Mouse (Mus musculus): ENCODE measurements at regions not wholly inside any gene's neighbourhood (a gene's known extent, or its start where the extent isn't known, plus 50 kb on each side); places are given as distances from the start of the nearest gene placed in this dataset.
A peak's percentile ranks its signal among the peaks of the same experiment; 100 is the strongest.

DNA sequence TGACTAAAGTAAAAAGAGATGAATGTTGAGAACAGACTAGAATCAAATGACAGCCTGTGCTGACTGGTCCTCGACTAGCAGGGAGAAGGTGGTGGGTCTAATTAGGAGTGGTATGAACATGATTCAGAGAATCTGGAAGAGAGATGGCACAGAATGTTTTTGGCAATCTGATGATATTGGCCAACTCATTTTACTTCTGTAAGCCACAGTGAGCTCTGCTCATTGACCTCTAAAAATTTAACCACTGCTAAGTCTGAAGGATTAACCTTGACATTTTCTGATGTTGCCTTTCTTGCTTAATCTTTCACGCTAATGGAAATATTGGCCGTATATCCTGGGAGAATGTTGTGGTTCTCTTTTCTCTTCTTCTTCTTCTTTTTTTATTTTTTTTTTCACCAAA, 1041.6 kb upstream of the Got2 start:
- H3K9ac ChIP-seq (replicated peaks; ENCODE audit: low read depth, low read length), result no peak overlapping the region
- H3K9me3 ChIP-seq (ENCODE audit: control insufficient read depth, low read length), result no peaks in the 10 kb centered on the region
- H3K36me3 ChIP-seq (ENCODE audit: control insufficient read depth, insufficient read depth, low read length), result no peaks in the 10 kb centered on the region
- no peak overlapping the region for H3K4me2 ChIP-seq (ENCODE audit: low read depth, low read length)
- H3K4me1 ChIP-seq (ENCODE audit: control insufficient read depth, insufficient read depth, low read length), result no peaks in the 10 kb centered on the region
- ATAC-seq (ENCODE audit: low read depth), result no peak
- H3K27me3 ChIP-seq (ENCODE audit: control insufficient read depth, insufficient read depth, low read length), result no peaks in the 10 kb centered on the region
- H3K27ac ChIP-seq (ENCODE audit: low read depth, low read length), result no peak overlapping the region
- H3K4me3 ChIP-seq (ENCODE audit: low read depth, low read length), result no peak overlapping the region
- WGBS, result 83% methylated on average over 3 of the region's 3 CpGs

GRCm38 (mm10) chr8:96880956-96881355, 992.6 kb upstream of the Got2 start:
- ATAC-seq (ENCODE audit: low read depth), result no peak
- Histone ChIP-seq H3K4me2 (ENCODE audit: low read depth, low read length) (no peak overlapping the region), H3K4me1 (ENCODE audit: control insufficient read depth, insufficient read depth, low read length) (no peaks in the 10 kb centered on the region), H3K27me3 (ENCODE audit: control insufficient read depth, insufficient read depth, low read length) (no peaks in the 10 kb centered on the region), H3K4me3 (ENCODE audit: low read depth, low read length) (no peak overlapping the region), H3K36me3 (ENCODE audit: control insufficient read depth, insufficient read depth, low read length) (no peaks in the 10 kb centered on the region), H3K9ac (replicated peaks; ENCODE audit: low read depth, low read length) (no peak overlapping the region), H3K9me3 (ENCODE audit: control insufficient read depth, low read length) (no peaks in the 10 kb centered on the region), H3K27ac (ENCODE audit: low read depth, low read length) (no peak overlapping the region)
- 75% methylated on average over 2 of the region's 2 CpGs for whole genome bisulfite sequencing

DNA sequence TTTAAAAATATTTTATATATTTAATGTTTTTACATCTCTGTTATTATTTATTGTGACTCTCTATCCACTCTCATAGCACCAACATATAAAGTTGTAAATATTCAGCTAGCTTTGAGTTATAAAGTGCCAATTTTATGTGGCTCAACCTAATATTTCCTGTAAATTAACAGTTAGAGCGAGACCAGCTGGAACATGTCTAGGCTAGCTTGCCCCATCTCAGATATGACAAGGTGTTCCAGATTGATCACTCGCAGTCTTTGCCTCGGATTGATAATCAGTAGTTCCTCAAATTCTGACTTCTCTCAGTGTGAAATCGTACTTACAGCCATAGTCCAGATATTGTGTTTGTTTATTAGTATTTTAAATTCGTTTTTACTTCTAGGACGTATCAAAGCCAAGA, 990.4 kb upstream of the Got2 start:
- 81% methylated on average over 6 of the region's 6 CpGs for WGBS
- no peaks in the 10 kb centered on the region for H3K36me3 ChIP-seq (ENCODE audit: control insufficient read depth, insufficient read depth, low read length)
- H3K4me1 ChIP-seq (ENCODE audit: control insufficient read depth, insufficient read depth, low read length), result no peaks in the 10 kb centered on the region
- H3K27ac ChIP-seq (ENCODE audit: low read depth, low read length), result no peak overlapping the region
- no peak overlapping the region for H3K9ac ChIP-seq (replicated peaks; ENCODE audit: low read depth, low read length)
- no peak for ATAC-seq (ENCODE audit: low read depth)
- no peak overlapping the region for H3K4me3 ChIP-seq (ENCODE audit: low read depth, low read length)
- H3K27me3 ChIP-seq (ENCODE audit: control insufficient read depth, insufficient read depth, low read length), result no peaks in the 10 kb centered on the region
- H3K9me3 ChIP-seq (ENCODE audit: control insufficient read depth, low read length), result no peaks in the 10 kb centered on the region
- no peak overlapping the region for H3K4me2 ChIP-seq (ENCODE audit: low read depth, low read length)

DNA sequence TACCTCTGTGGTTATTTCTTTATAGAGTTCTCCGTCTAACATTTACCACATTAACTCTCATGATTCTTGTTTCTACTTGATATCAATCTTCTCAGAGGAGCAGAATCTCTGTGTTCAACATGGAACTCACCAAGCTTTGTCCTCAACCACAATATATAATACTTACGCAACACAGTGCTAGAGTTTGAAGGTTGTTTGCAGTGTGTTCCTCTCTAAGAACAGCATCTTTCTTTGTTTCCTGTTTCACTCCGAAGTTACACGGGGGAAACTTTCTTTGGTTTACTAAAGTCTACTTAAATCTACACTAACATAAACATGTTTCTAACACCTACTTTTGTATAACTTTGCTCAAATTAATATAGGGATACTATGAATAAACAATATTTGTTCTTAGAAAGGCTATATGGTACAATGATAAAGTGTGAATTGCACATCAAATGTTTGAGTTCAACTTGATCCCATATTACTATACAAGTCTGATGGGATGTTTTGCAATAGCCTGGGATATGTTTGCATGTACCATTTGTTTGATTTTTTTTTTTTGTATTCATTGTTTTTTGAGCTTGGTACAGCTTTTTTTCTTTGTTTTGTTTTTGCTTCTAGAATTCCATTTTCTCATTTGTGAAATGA, 985.2 kb upstream of the Got2 start:
- WGBS, result 95% methylated on average over 4 of the region's 4 CpGs
- Histone ChIP-seq H3K9me3 (ENCODE audit: control insufficient read depth, low read length) (no peaks in the 10 kb centered on the region), H3K4me3 (ENCODE audit: low read depth, low read length) (no peak overlapping the region), H3K36me3 (ENCODE audit: control insufficient read depth, insufficient read depth, low read length) (no peaks in the 10 kb centered on the region), H3K4me2 (ENCODE audit: low read depth, low read length) (no peak overlapping the region), H3K27ac (ENCODE audit: low read depth, low read length) (no peak overlapping the region), H3K27me3 (ENCODE audit: control insufficient read depth, insufficient read depth, low read length) (no peaks in the 10 kb centered on the region), H3K4me1 (ENCODE audit: control insufficient read depth, insufficient read depth, low read length) (no peaks in the 10 kb centered on the region), H3K9ac (replicated peaks; ENCODE audit: low read depth, low read length) (no peak overlapping the region)
- ATAC-seq (ENCODE audit: low read depth), result no peak

DNA sequence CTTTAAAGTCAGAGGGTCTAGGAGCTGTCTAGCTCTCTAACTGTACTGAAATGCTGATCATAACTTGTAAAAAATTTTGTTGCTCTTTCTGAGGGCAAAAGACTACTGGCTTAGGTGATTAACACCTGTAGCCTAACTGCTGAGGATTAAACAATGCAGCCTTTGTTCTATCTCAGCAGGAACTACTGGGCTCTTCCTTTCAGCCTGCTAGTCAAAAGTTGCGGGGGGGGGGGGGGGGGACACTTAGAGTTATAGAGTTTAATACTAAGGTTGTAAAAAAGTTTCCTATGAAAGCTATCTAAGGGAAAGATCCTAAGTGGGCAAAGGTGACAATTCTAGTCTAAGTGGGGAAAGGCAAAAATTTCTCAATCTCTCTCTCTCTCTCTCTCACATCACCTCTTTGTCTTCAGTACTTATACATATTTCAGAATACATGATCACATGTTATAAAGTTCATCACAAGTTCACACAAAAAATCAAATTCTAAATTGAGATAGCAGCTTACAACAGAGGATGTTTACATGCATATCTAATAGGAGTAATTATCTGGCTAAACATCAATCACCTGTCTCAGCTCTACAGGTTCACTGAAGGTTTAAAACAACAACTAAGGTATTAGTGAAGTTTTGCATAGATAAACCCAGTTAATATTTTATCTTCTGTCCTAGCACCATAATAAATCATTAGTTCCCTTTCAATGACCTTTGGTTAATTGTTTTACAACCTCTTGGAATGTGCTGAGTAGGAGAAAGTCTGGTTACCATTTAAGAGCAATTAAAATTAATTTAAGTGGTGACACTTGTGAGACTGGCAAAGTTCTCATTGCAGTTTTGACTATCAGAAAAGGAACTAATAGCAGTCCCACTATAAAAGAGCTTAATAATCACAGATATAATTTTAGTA, 980.1 kb upstream of the Got2 start:
- Histone ChIP-seq H3K9me3 (ENCODE audit: control insufficient read depth, low read length) (no peaks in the 10 kb centered on the region), H3K4me2 (ENCODE audit: low read depth, low read length) (no peak overlapping the region), H3K36me3 (ENCODE audit: control insufficient read depth, insufficient read depth, low read length) (no peaks in the 10 kb centered on the region), H3K4me1 (ENCODE audit: control insufficient read depth, insufficient read depth, low read length) (no peaks in the 10 kb centered on the region), H3K27me3 (ENCODE audit: control insufficient read depth, insufficient read depth, low read length) (no peaks in the 10 kb centered on the region), H3K27ac (ENCODE audit: low read depth, low read length) (no peak overlapping the region), H3K9ac (replicated peaks; ENCODE audit: low read depth, low read length) (no peak overlapping the region), H3K4me3 (ENCODE audit: low read depth, low read length) (no peak overlapping the region)
- no peak for ATAC-seq (ENCODE audit: low read depth)
- WGBS, result 20% methylated on average over 1 of the region's 1 CpGs

- Histone ChIP-seq H3K36me3 (ENCODE audit: control insufficient read depth, insufficient read depth, low read length) (no peaks in the 10 kb centered on the region), H3K27ac (ENCODE audit: low read depth, low read length) (peak overlapping the region; percentile 16; the same call in 1 of the 2 replicates), H3K4me2 (ENCODE audit: low read depth, low read length) (0 out of 2 replicates have a peak overlapping the region, but pooled peaks have one; percentile 11), H3K27me3 (ENCODE audit: control insufficient read depth, insufficient read depth, low read length) (no peaks in the 10 kb centered on the region), H3K4me1 (ENCODE audit: control insufficient read depth, insufficient read depth, low read length) (no peaks in the 10 kb centered on the region), H3K9ac (replicated peaks; ENCODE audit: low read depth, low read length) (no peak overlapping the region), H3K9me3 (ENCODE audit: control insufficient read depth, low read length) (no peaks in the 10 kb centered on the region), H3K4me3 (ENCODE audit: low read depth, low read length) (no peak overlapping the region)
- no peak for ATAC-seq (ENCODE audit: low read depth)
- WGBS, result 35% methylated on average over 6 of the region's 6 CpGs
Observed at GRCm38 (mm10) chr8:96864606-96865005, 976.3 kb upstream of the Got2 start.

- Histone ChIP-seq H3K9me3 (ENCODE audit: control insufficient read depth, low read length) (no peaks in the 10 kb centered on the region), H3K27me3 (ENCODE audit: control insufficient read depth, insufficient read depth, low read length) (no peaks in the 10 kb centered on the region), H3K4me2 (ENCODE audit: low read depth, low read length) (no peak overlapping the region), H3K9ac (replicated peaks; ENCODE audit: low read depth, low read length) (no peak overlapping the region), H3K4me3 (ENCODE audit: low read depth, low read length) (no peak overlapping the region), H3K36me3 (ENCODE audit: control insufficient read depth, insufficient read depth, low read length) (no peaks in the 10 kb centered on the region), H3K27ac (ENCODE audit: low read depth, low read length) (no peak overlapping the region), H3K4me1 (ENCODE audit: control insufficient read depth, insufficient read depth, low read length) (no peaks in the 10 kb centered on the region)
- 81% methylated on average over 2 of the region's 2 CpGs for WGBS
- no peak for ATAC-seq (ENCODE audit: low read depth)
Observed at GRCm38 (mm10) chr8:96860870-96861462, 972.6 kb upstream of the Got2 start.

DNA sequence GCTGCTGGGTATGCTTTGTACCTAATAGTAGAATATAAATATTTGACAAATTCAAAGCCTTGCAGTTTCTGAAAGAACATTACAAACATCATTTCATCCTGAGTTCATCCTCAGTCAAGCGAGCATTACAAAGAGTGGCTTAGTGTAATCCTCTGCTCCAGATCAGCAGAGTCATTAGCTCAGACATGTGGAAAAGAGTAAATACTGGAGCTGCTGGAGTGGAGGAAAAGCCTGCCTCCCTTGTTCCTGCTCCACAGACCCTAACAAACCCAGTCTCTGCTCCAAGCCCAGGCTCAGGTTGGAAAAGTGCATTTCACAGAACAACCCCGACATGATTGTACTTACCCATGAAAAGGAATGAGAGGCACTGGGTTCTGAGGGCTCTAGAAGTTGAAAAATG, 955.2 kb upstream of the Got2 start:
- no peaks in the 10 kb centered on the region for H3K4me1 ChIP-seq (ENCODE audit: control insufficient read depth, insufficient read depth, low read length)
- no peak overlapping the region for H3K4me2 ChIP-seq (ENCODE audit: low read depth, low read length)
- no peak for ATAC-seq (ENCODE audit: low read depth)
- H3K27me3 ChIP-seq (ENCODE audit: control insufficient read depth, insufficient read depth, low read length), result no peaks in the 10 kb centered on the region
- H3K27ac ChIP-seq (ENCODE audit: low read depth, low read length), result no peak overlapping the region
- 85% methylated on average over 2 of the region's 2 CpGs for WGBS
- H3K4me3 ChIP-seq (ENCODE audit: low read depth, low read length), result no peak overlapping the region
- H3K36me3 ChIP-seq (ENCODE audit: control insufficient read depth, insufficient read depth, low read length), result no peaks in the 10 kb centered on the region
- no peak overlapping the region for H3K9ac ChIP-seq (replicated peaks; ENCODE audit: low read depth, low read length)
- no peaks in the 10 kb centered on the region for H3K9me3 ChIP-seq (ENCODE audit: control insufficient read depth, low read length)

DNA sequence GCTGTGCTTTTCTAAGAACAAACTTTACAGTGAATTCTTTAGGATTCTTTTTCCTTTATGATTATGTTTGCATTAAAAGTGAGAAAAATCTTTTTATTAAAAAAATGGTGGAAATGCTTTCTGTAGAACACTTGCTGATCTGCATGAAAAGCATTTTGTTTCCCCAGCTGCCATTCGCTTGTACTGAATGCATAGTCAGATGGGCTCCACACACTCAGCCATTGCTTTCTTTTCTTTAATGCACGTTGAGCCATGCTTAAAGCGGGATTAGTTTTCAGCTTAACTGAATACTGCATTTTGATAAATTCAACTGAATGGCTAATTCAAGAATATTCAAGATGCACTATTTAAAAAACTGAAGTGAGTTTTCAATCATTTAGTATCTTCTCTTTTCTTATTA, 947.2 kb upstream of the Got2 start:
- no peak overlapping the region for H3K27ac ChIP-seq (ENCODE audit: low read depth, low read length)
- H3K9me3 ChIP-seq (ENCODE audit: control insufficient read depth, low read length), result no peaks in the 10 kb centered on the region
- WGBS, result 70% methylated on average over 3 of the region's 3 CpGs
- no peak overlapping the region for H3K4me3 ChIP-seq (ENCODE audit: low read depth, low read length)
- H3K4me1 ChIP-seq (ENCODE audit: control insufficient read depth, insufficient read depth, low read length), result no peaks in the 10 kb centered on the region
- no peaks in the 10 kb centered on the region for H3K36me3 ChIP-seq (ENCODE audit: control insufficient read depth, insufficient read depth, low read length)
- H3K9ac ChIP-seq (replicated peaks; ENCODE audit: low read depth, low read length), result no peak overlapping the region
- H3K4me2 ChIP-seq (ENCODE audit: low read depth, low read length), result no peak overlapping the region
- ATAC-seq (ENCODE audit: low read depth), result no peak
- H3K27me3 ChIP-seq (ENCODE audit: control insufficient read depth, insufficient read depth, low read length), result no peaks in the 10 kb centered on the region

All from neural tube, embryonic 14.5 days (tissue).